Mouse (Mus musculus) fibroblast of lung, adult 2 months (primary cell): ENCODE measurements around the gene Ptpn21.

Source experiments
- DNase-seq: peaks from one replicate; pipeline ENCODE4 v3.0.0-alpha.2; 2011; ENCODE audit warnings: low read depth

Ptpn21 gene

GRCm38 (mm10) chr12:98656873-98657272 lies 80.3 kb downstream of the Ptpn21 start:
- no peak for DNase-seq

GRCm38 (mm10) chr12:98644852-98645251 lies 92.4 kb downstream of the Ptpn21 start:
- no peak for DNase-seq

- DNase-seq: no peak
Measured at GRCm38 (mm10) chr12:98628260-98628970, 108.8 kb downstream of the Ptpn21 start.

GRCm38 (mm10) chr12:98627392-98628259 lies 109.6 kb downstream of the Ptpn21 start, which contains the start of gene Spata7:
Spata7 (plus strand) TSS chr12:98628157.
- DNase-seq: peak; percentile 46
